Mouse (Mus musculus) ES-E14 (cell line): ENCODE data around the gene Exoc3l2. TPM values are rescaled to one million over a fixed set of nuclear protein-coding genes. Genes with fewer than 3 reads are reported as not detected.

Experiments used
- DNase-seq: peaks from one replicate; pipeline ENCODE4 v3.0.0-alpha.2; 2013; ENCODE audit warnings: low read depth, low spot score
- H3K27ac ChIP-seq: 2 replicates; pipeline ENCODE4 v1.5.1; 2012; ENCODE audit warnings: low read depth, mild to moderate bottlenecking, low read length, moderate library complexity, mixed read lengths; ENCODE audit not compliant: poor library complexity, insufficient read depth, severe bottlenecking
- H3K36me3 ChIP-seq: 2 replicates; pipeline ENCODE4 v1.6.1; 2012; ENCODE audit warnings: mild to moderate bottlenecking, low read length, moderate library complexity, mixed read lengths; ENCODE audit not compliant: control insufficient read depth, poor library complexity, insufficient read depth, severe bottlenecking
- H3K4me1 ChIP-seq, 2 experiments: fragments of 150-350 bp in 1 of 2; sonication (generic) in 1 of 2; 2 replicates each; pipeline ENCODE4 v1.6.1; 2012; ENCODE audit warnings: low read length in 2 of 2, mild to moderate bottlenecking in 1 of 2, mixed read lengths in 1 of 2; ENCODE audit not compliant: control insufficient read depth in 2 of 2, insufficient read depth in 2 of 2, poor library complexity in 1 of 2
- H3K4me3 ChIP-seq, 2 experiments: fragments of 150-350 bp in 1 of 2; sonication (generic) in 1 of 2; 2 replicates each; pipeline ENCODE4 v1.5.1; 2012; ENCODE audit warnings: low read length in 2 of 2, low read depth in 1 of 2, mild to moderate bottlenecking in 1 of 2, mixed read lengths in 1 of 2; ENCODE audit not compliant: insufficient read depth in 1 of 2, poor library complexity in 1 of 2, severe bottlenecking in 1 of 2
- H3K9ac ChIP-seq: 2 replicates; pipeline ENCODE4 v1.6.1; 2012; ENCODE audit warnings: low read depth, mild to moderate bottlenecking, low read length, mixed read lengths; ENCODE audit not compliant: poor library complexity, insufficient read depth, severe bottlenecking
- H3K9me3 ChIP-seq: fragments of 150-350 bp; sonication (generic); 2 replicates; pipeline ENCODE4 v1.6.1; 2012; ENCODE audit warnings: low read depth, mild to moderate bottlenecking, low read length; ENCODE audit not compliant: control insufficient read depth, insufficient read depth
- CHD2 ChIP-seq: IDR thresholded peaks from 2 replicates; pipeline ENCODE4 v1.6.1; 2014; ENCODE audit warnings: mild to moderate bottlenecking, low read depth, low read length, inconsistent platforms
- HCFC1 ChIP-seq: IDR thresholded peaks from 2 replicates; pipeline ENCODE4 v1.6.1; 2012; ENCODE audit warnings: low read length, inconsistent platforms, borderline replicate concordance; ENCODE audit not compliant: insufficient read depth
- MAFK ChIP-seq: IDR thresholded peaks from 2 replicates; pipeline ENCODE4 v1.6.1; 2014; ENCODE audit warnings: mild to moderate bottlenecking, low read depth, low read length, inconsistent platforms; ENCODE audit not compliant: insufficient read depth
- ZC3H11A ChIP-seq: IDR thresholded peaks from 2 replicates; pipeline ENCODE4 v1.6.1; 2012; ENCODE audit warnings: low read depth, mild to moderate bottlenecking, inconsistent platforms, low read length, borderline replicate concordance
- ZNF384 ChIP-seq: IDR thresholded peaks from 2 replicates; pipeline ENCODE4 v1.6.1; 2012; ENCODE audit warnings: low read depth, low read length, inconsistent platforms
- in situ Hi-C, 2 experiments: fragments of 600-800 bp; cut with MboI; formaldehyde crosslinking; loops; one replicate each; pipeline ENCODE4 v1.15.1; 2025; ENCODE audit warnings: low sequenced_read_pairs in 2 of 2, inconsistent platforms in 1 of 2; ENCODE audit not compliant: unreplicated experiment in 2 of 2
- total RNA-seq: library from RNA; depleted of rRNA; stranded (reverse); fragments of 300-350 nt; gene quantifications from 2 replicates; pipeline ENCODE4 v1.2.3, GENCODE M21; 2012

Exoc3l2 gene
- total RNA-seq, 1 experiment, result 2.2 TPM

DNA sequence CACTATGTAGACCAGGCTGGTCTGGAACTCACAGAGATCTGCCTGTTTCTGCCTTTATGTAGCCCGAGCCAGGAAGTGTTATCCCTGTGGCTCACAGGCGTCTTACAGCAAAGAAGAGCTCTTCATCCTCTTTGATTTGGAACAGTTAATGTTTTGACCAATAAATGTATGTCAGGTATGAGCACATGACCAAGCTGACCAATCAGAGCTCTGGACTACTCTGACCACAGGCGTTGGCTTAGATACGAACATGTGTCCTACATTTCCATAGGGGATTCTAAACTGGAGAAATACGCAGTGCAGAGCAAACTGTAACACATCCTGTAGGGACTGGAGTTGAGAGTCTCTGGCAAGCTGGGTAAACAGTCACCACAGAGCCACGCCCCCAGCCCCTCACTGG is 36.2 kb upstream of the Exoc3l2 start:
- no peak overlapping the region for H3K27ac ChIP-seq
- H3K4me1 ChIP-seq, result peaks cover 15 to 28% of the 10 kb centered on the region in 2 experiments
- TF ChIP-seq MAFK, result no peak
- no peak for TF ChIP-seq CHD2
- no peak for TF ChIP-seq ZNF384
- TF ChIP-seq HCFC1, result no peak
- TF ChIP-seq ZC3H11A, result no peak
- no peaks in the 10 kb centered on the region for H3K9me3 ChIP-seq
- no peak overlapping the region for H3K4me3 ChIP-seq
- no peak for DNase-seq
- H3K36me3 ChIP-seq, result peaks cover 12% of the 10 kb centered on the region
- in situ Hi-C loops, result no loop called here
- no peak overlapping the region for H3K9ac ChIP-seq

DNA sequence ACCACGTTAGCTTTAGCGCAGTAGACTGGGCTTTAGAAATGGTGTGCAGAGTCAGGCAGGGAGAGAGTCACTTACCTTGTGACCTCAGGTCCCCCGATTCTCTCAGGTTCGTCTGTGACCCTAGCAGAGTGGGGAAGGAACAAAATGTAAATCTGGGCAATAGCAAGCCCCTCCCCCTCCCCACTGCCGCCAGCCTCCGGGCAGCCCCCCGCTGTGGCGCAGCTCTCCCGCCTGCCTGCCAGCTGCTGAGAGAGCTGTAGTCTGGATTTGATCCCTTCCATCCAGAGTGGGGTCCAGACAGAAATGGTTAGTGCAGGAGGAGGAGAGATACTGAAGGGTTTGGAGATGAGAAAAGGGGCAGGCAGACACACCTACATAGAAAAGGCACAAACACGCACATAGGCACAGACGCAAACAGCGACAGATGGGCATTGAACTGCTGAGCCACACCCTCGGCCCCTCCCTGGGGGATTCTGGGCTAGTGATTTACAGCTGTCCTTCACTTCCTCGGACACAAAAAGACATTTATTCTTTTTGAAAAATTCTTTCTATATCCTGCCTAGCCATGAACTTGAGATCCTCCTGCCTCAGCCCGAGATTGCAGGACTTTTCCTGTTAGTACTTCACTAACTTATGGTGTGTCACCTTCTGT is 35.0 kb upstream of the Exoc3l2 start:
- in situ Hi-C loops, result no loop called here
- TF ChIP-seq CHD2 (no peak), HCFC1 (no peak), MAFK (no peak), ZNF384 (no peak), ZC3H11A (no peak)
- no peak overlapping the region; the same call in 1 of the 2 replicates for H3K27ac ChIP-seq
- H3K9me3 ChIP-seq, result no peaks in the 10 kb centered on the region
- H3K9ac ChIP-seq, result no peak overlapping the region
- peaks cover 19% of the 10 kb centered on the region for H3K36me3 ChIP-seq
- H3K4me3 ChIP-seq, result peak overlapping the region in 1 of 2 experiments; percentile 38; a peak in 2 of 4 replicates
- DNase-seq, result no peak
- H3K4me1 ChIP-seq, result peaks cover 15 to 28% of the 10 kb centered on the region in 2 experiments

DNA sequence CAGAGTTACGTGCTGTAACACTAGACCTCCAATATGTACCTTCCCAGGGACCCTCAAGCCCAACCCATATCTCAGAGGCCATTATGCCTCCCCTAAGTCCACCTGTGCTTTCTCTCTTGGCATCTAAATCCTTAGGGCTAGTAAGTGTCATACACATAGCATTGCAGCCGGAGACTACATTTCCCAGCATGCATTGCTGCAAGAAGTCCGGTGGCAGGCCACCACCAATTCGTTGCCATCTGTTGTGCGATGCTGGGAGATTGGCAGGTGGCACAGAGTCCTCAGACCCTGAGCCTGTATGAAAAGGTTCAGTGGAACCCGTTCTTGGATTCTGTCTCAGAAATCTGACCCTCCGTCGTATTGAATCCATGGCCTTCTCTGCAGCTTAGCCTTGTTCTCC is 33.4 kb upstream of the Exoc3l2 start:
- H3K36me3 ChIP-seq, result peaks cover 32% of the 10 kb centered on the region
- no peak overlapping the region for H3K27ac ChIP-seq
- TF ChIP-seq HCFC1 (peak; percentile 86), CHD2 (no peak), ZNF384 (no peak), MAFK (no peak), ZC3H11A (no peak)
- DNase-seq, result no peak
- H3K9me3 ChIP-seq, result no peaks in the 10 kb centered on the region
- H3K4me1 ChIP-seq, result peaks cover 15 to 28% of the 10 kb centered on the region in 2 experiments
- peak overlapping the region; percentile 22 to 38; a peak in 2 of 4 replicates for H3K4me3 ChIP-seq
- H3K9ac ChIP-seq, result no peak overlapping the region
- in situ Hi-C loops, result no loop called here

DNA sequence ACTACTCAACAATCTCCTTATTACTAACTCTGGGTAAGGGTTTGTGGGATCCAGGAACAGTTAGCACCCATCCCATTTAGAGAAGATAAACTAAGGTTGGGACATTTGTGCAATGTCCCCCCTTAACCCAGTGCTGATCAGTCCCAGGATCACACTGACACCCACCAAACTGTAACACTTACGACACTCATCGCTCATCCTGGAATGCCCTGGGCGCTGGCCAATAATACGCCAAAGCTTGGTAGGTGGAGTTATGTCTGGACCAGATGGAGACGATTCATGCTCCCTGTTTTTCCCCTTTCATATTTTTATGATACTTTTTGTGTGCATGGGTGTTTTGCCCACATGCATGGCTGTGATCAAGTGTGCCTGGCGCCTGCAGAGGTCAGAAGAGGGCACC is 32.7 kb upstream of the Exoc3l2 start:
- DNase-seq, result no peak
- no peak overlapping the region for H3K9ac ChIP-seq
- no peak overlapping the region for H3K4me3 ChIP-seq
- H3K4me1 ChIP-seq, result peaks cover 15 to 28% of the 10 kb centered on the region in 2 experiments
- peaks cover 33% of the 10 kb centered on the region for H3K36me3 ChIP-seq
- H3K9me3 ChIP-seq, result no peaks in the 10 kb centered on the region
- TF ChIP-seq HCFC1 (no peak), ZC3H11A (no peak), ZNF384 (no peak), CHD2 (no peak), MAFK (no peak)
- in situ Hi-C loops, result no loop called here
- no peak overlapping the region for H3K27ac ChIP-seq
